Mouse (Mus musculus) intestine, postnatal 0 days (tissue): ENCODE results near the gene Iffo1. TPM values are rescaled to one million over a fixed set of nuclear protein-coding genes. Genes with fewer than 3 reads are reported as not detected.
A peak's percentile ranks its signal among the peaks of the same experiment; 100 is the strongest.

Experiments
- ATAC-seq: fragments of 200-750 bp; cut with Nextera tagmentation; 2 replicates; pipeline ENCODE4 v1.8.0; 2017; ENCODE audit warnings: mild to moderate bottlenecking, moderate TSS enrichment, moderate library complexity
- H3K27ac ChIP-seq: fragments of 300-500 bp; sonication (generic); 2 replicates; pipeline ENCODE4 v1.5.1; 2014; ENCODE audit warnings: mild to moderate bottlenecking, low read depth, low read length, moderate library complexity
- H3K27me3 ChIP-seq: fragments of 300-500 bp; sonication (generic); replicated peaks from 2 replicates; pipeline ENCODE4 v1.6.1; 2014; ENCODE audit warnings: low read length, mixed read lengths; ENCODE audit not compliant: control insufficient read depth, insufficient read depth
- H3K36me3 ChIP-seq: fragments of 300-500 bp; sonication (generic); 2 replicates; pipeline ENCODE4 v1.6.1; 2014; ENCODE audit warnings: mild to moderate bottlenecking, moderate library complexity; ENCODE audit not compliant: control insufficient read depth, insufficient read depth
- H3K4me1 ChIP-seq: fragments of 300-500 bp; sonication (generic); replicated peaks from 2 replicates; pipeline ENCODE4 v1.6.1; 2014; ENCODE audit warnings: antibody characterized with exemption, low read length, mixed read lengths; ENCODE audit not compliant: control insufficient read depth, insufficient read depth
- H3K4me2 ChIP-seq: fragments of 300-500 bp; sonication (generic); replicated peaks from 2 replicates; pipeline ENCODE4 v1.6.1; 2014; ENCODE audit warnings: low read depth, mild to moderate bottlenecking, moderate library complexity
- H3K4me3 ChIP-seq: fragments of 300-500 bp; sonication (generic); 2 replicates; pipeline ENCODE4 v1.5.1; 2014; ENCODE audit warnings: low read depth, low read length
- H3K9ac ChIP-seq: fragments of 300-500 bp; sonication (generic); 2 replicates; pipeline ENCODE4 v1.6.1; 2014; ENCODE audit warnings: mild to moderate bottlenecking, low read depth, low read length
- H3K9me3 ChIP-seq: fragments of 300-500 bp; sonication (generic); 2 replicates; pipeline ENCODE4 v1.6.1; 2016; ENCODE audit warnings: mixed run types; ENCODE audit not compliant: control insufficient read depth
- CTCF ChIP-seq: sonication (generic); IDR thresholded peaks from 2 replicates; pipeline ENCODE4 v1.5.1; 2016; ENCODE audit warnings: low read depth, mild to moderate bottlenecking, control low read depth, antibody characterized with exemption, moderate library complexity
- WGBS: fragments of 180-500 bp; shearing (Covaris S2); extraction: QIAGEN DNeasy Blood & Tissue Kit; methylation state at CpG from one replicate; pipeline ENCODE4 v1.1.7; 2014; 5-methylcytosine and 5-hydroxymethylcytosine counted together
- polyA plus RNA-seq: library from polyadenylated mRNA; unstranded; fragments of >200 nt; fragmentation: Nextera tagmentation; extraction: Ambion mirVana; gene quantifications from 2 replicates; pipeline ENCODE4 v1.2.1, GENCODE M21; 2015

The Iffo1 gene
- polyA plus RNA-seq, 1 experiment from 2014 or later: 3.2 TPM

- Histone ChIP-seq H3K4me3 (peak within 1 kb of the TSS; percentile 71), H3K4me2 (peak within 1 kb of the TSS; percentile 73), H3K9ac (peak within 1 kb of the TSS; percentile 81), H3K27ac (peak within 1 kb of the TSS; percentile 95), H3K9me3 (no peaks in the 10 kb centered on the region), H3K4me1 (no peaks in the 10 kb centered on the region), H3K36me3 (peaks cover 30% of the 10 kb centered on the region), H3K27me3 (no peaks in the 10 kb centered on the region)
- ATAC-seq: peak; percentile 96
- TF ChIP-seq CTCF: peak; percentile 36
- WGBS: under 1% methylated on average over 54 of the region's 54 CpGs
These were observed 46.4 kb downstream of the Iffo1 start, which contains the start of the genes Ncapd2 and Mrpl51 for GRCm38 (mm10) chr6:125191332-125192015. Ncapd2 (minus strand) TSS chr6:125191701. Mrpl51 (plus strand) TSS chr6:125191801.

GRCm38 (mm10) chr6:125192016-125192714 is 47.1 kb downstream of the Iffo1 start:
- ATAC-seq: peak; percentile 95
- Histone ChIP-seq H3K9ac (peak overlapping the region; percentile 81), H3K9me3 (no peaks in the 10 kb centered on the region), H3K36me3 (peaks cover 23% of the 10 kb centered on the region), H3K27me3 (no peaks in the 10 kb centered on the region), H3K4me2 (peak overlapping the region; percentile 73), H3K4me1 (no peaks in the 10 kb centered on the region), H3K27ac (peak overlapping the region; percentile 95), H3K4me3 (peak overlapping the region; percentile 71)
- no peak for TF ChIP-seq CTCF
- under 1% methylated on average over 34 of the region's 34 CpGs for WGBS

GRCm38 (mm10) chr6:125192841-125193240 is 47.8 kb downstream of the Iffo1 start:
- Histone ChIP-seq H3K27me3 (no peaks in the 10 kb centered on the region), H3K4me1 (no peaks in the 10 kb centered on the region), H3K4me2 (peak overlapping the region; percentile 73), H3K9ac (peak overlapping the region; percentile 81), H3K36me3 (peaks cover 18% of the 10 kb centered on the region), H3K9me3 (no peaks in the 10 kb centered on the region), H3K27ac (peak overlapping the region; percentile 95), H3K4me3 (peak overlapping the region; percentile 71)
- 29% methylated on average over 5 of the region's 5 CpGs for WGBS
- TF ChIP-seq CTCF: no peak
- ATAC-seq: no peak

GRCm38 (mm10) chr6:125193390-125193789 is 48.3 kb downstream of the Iffo1 start:
- WGBS: 34% methylated on average over 7 of the region's 7 CpGs
- no peak overlapping the region for H3K4me3 ChIP-seq
- no peak for ATAC-seq
- H3K4me2 ChIP-seq: no peak overlapping the region
- no peak overlapping the region for H3K9ac ChIP-seq
- no peak overlapping the region; the same call in 1 of the 2 replicates for H3K27ac ChIP-seq
- no peak for TF ChIP-seq CTCF
- no peaks in the 10 kb centered on the region for H3K4me1 ChIP-seq
- no peaks in the 10 kb centered on the region for H3K27me3 ChIP-seq
- H3K9me3 ChIP-seq: no peaks in the 10 kb centered on the region
- peaks cover 12% of the 10 kb centered on the region for H3K36me3 ChIP-seq

- Histone ChIP-seq H3K9ac (no peak overlapping the region), H3K36me3 (peaks cover 5% of the 10 kb centered on the region; the same call in 1 of the 2 replicates), H3K27ac (no peak overlapping the region), H3K9me3 (no peaks in the 10 kb centered on the region), H3K4me2 (no peak overlapping the region), H3K27me3 (no peaks in the 10 kb centered on the region), H3K4me1 (no peaks in the 10 kb centered on the region), H3K4me3 (no peak overlapping the region)
- 38% methylated on average over 1 of the region's 1 CpGs for WGBS
- no peak for ATAC-seq
- no peak for TF ChIP-seq CTCF
These were observed 50.6 kb downstream of the Iffo1 start for GRCm38 (mm10) chr6:125195541-125196075.

- no peak overlapping the region for H3K9ac ChIP-seq
- no peak overlapping the region for H3K4me2 ChIP-seq
- H3K4me3 ChIP-seq: no peak overlapping the region
- H3K9me3 ChIP-seq: no peaks in the 10 kb centered on the region
- ATAC-seq: no peak
- H3K27ac ChIP-seq: no peak overlapping the region
- peaks cover 5% of the 10 kb centered on the region; the same call in 1 of the 2 replicates for H3K36me3 ChIP-seq
- no peaks in the 10 kb centered on the region for H3K4me1 ChIP-seq
- TF ChIP-seq CTCF: no peak
- H3K27me3 ChIP-seq: no peaks in the 10 kb centered on the region
- 78% methylated on average over 3 of the region's 3 CpGs for WGBS
These were observed 51.3 kb downstream of the Iffo1 start for GRCm38 (mm10) chr6:125196301-125196700.
